Mouse (Mus musculus) testis, postnatal 10 days (tissue): ENCODE data around the gene Trim15.

Experiments used
- DNase-seq: peaks from one replicate; pipeline ENCODE4 v3.0.0; 2021; ENCODE audit warnings: low spot score

Trim15 gene

DNA sequence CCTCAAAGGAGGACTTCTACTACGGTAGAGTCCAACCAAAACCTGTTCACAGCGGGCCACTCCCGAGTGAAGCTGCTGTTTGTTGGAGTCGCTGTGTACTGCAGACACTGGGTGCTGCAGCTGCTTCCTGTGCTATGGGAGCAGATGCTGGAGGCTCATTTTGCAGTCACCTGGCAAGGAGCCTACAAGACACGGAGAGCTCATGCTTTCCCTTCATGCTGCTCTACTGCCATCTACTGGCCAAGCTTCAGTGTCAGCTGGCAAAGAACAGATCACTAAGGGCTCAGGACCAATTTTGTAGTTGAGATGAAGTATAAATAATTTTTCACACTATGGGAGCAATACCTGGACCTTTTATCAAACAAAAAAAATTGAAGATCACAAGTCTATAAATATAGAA, 41.0 kb downstream of the Trim15 start:
- DNase-seq = peak; percentile 91

DNA sequence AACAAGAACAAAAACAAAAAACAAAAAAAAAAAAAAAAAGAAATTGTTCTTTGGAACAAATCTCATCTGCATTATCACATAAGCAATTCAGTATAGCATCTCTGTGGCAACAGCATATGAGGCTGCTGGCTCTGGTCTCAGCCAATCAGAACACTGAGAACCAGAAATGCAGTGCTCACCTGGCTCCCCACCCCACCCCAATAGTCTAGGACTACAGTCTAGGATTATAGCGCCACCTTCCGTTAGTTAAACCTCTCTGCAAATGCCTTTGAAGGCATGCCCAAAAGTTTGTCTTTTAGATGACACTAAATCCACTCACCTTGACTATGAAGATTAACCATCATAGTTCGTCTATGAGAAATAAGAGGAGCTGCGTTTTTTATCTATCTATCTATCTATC, 41.5 kb downstream of the Trim15 start:
- no peak for DNase-seq

DNA sequence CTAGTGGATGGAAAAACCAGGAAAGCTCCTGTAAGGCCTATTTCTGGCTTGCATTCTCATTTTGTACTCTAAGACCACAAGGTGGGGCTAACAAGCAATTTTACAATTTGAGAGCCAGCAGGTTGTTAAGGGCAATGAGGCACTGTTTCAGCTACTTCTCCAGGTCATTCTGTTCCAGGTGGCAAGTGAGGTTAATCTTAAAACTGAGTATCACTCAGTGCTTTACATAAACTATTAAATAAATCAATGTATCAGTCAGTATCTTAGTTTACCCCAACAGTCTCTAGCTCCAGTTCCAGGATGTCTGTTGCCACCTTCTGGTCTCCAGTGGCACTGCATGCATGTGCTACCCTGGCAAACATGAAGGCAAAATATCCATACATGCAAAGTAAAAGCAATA, 43.0 kb downstream of the Trim15 start:
- DNase-seq = peak; percentile 75

DNA sequence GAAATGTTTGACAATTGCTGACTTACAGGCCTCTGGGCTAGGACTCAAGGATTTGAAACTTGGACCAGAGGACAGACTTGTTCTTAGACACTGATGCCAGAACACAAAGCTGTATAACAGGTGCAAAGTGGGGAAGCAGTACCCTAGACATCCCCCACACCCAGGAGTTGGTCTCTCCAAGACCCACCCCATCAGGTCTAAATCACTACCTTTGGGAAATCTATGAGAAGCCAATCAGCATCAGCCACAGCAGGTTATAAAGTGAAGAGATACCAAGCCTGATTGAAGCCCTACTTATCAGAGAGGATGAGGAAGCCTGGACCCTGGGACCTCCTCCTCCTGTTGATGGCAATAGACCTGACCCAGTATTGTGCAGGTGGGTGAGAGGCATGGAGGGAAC, 55.1 kb downstream of the Trim15 start, which contains the start of gene H2-M10.6:
H2-M10.6 (plus strand) TSS at position 301 of the 400 bp plus-strand sequence.
- DNase-seq = no peak
